Mouse (Mus musculus) G1E (cell line): ENCODE results near the gene Fbxo44. TPM values are rescaled to one million over a fixed set of nuclear protein-coding genes. Genes with fewer than 3 reads are reported as not detected.

Experiments used
- ATAC-seq: 2 replicates; pipeline ENCODE4 v1.8.0; 2016; ENCODE audit warnings: mild to moderate bottlenecking; ENCODE audit not compliant: insufficient number of reproducible peaks, poor library complexity, low FRiP score, severe bottlenecking; ENCODE audit errors: extremely low read depth
- DNase-seq: peaks from one replicate; pipeline ENCODE4 v3.0.0; 2012; ENCODE audit warnings: low spot score
- H3K27me3 ChIP-seq: 2 replicates; pipeline ENCODE4 v1.6.1; 2012; ENCODE audit warnings: mild to moderate bottlenecking, low read length, inconsistent platforms; ENCODE audit not compliant: insufficient read depth
- H3K36me3 ChIP-seq: replicated peaks from 2 replicates; pipeline ENCODE3; 2012; ENCODE audit warnings: mild to moderate bottlenecking, inconsistent platforms
- H3K4me1 ChIP-seq: 2 replicates; pipeline ENCODE4 v1.6.1; 2012; ENCODE audit warnings: low read depth, low read length, inconsistent platforms, mixed read lengths; ENCODE audit not compliant: insufficient read depth
- H3K4me3 ChIP-seq: 2 replicates; pipeline ENCODE4 v1.5.1; 2012; ENCODE audit warnings: low read depth, mild to moderate bottlenecking, inconsistent platforms, low read length, moderate library complexity, mixed read lengths
- H3K9me3 ChIP-seq: replicated peaks from 2 replicates; pipeline ENCODE4 v1.6.1; 2012; ENCODE audit warnings: inconsistent platforms
- CTCF ChIP-seq: IDR thresholded peaks from 2 replicates; pipeline ENCODE4 v1.5.1; 2012; ENCODE audit warnings: low read depth, low read length, inconsistent platforms, mixed read lengths
- GATA1 ChIP-seq: IDR thresholded peaks from 2 replicates; pipeline ENCODE4 v1.6.1; 2012; ENCODE audit warnings: borderline replicate concordance, low read length, inconsistent platforms, mixed read lengths
- GATA2 ChIP-seq: IDR thresholded peaks from 2 replicates; pipeline ENCODE4 v1.6.1; 2012; ENCODE audit warnings: low read depth, low read length, inconsistent platforms, borderline replicate concordance
- POLR2AphosphoS5 ChIP-seq: IDR thresholded peaks from 2 replicates; pipeline ENCODE4 v1.6.1; 2012; ENCODE audit warnings: low read depth, low read length, inconsistent platforms; ENCODE audit not compliant: insufficient replicate concordance
- TAL1 ChIP-seq: conservative IDR thresholded peaks from 2 replicates; pipeline ENCODE4 v1.6.1; 2012; ENCODE audit warnings: low read depth, low read length, inconsistent platforms, mixed read lengths
- polyA plus RNA-seq: library from polyadenylated mRNA; stranded (reverse); fragments of >175 nt; gene quantifications from 2 replicates; pipeline ENCODE4 v1.2.3, GENCODE M21; 2012
- total RNA-seq, 2 experiments: library from RNA; stranded (forward) in 1 of 2; stranded (reverse) in 1 of 2; fragments of 200-1000 nt in 1 of 2; fragments of >200 nt in 1 of 2; fragmentation: Nextera tagmentation in 1 of 2; gene quantifications; 2 replicates each; pipeline ENCODE4 v1.2.3; 2014 to 2017

Gene Fbxo44
- total and polyA plus RNA-seq, 3 experiments: 3.0 to 10.1 (median 5.0) TPM

GRCm38 (mm10) chr4:148174495-148174862 is 14.2 kb upstream of the Fbxo44 start:
- TF ChIP-seq GATA1 (no peak), GATA2 (no peak), TAL1 (no peak), CTCF (no peak), POLR2AphosphoS5 (no peak)
- no peak for ATAC-seq
- DNase-seq: no peak

GRCm38 (mm10) chr4:148173811-148174494 is 13.7 kb upstream of the Fbxo44 start:
- DNase-seq (no peak), ATAC-seq (no peak)
- no peak for TF ChIP-seq GATA1
- no peak for TF ChIP-seq GATA2
- no peak for TF ChIP-seq POLR2AphosphoS5
- TF ChIP-seq CTCF: no peak
- TF ChIP-seq TAL1: no peak
- Histone ChIP-seq H3K36me3 (no peaks in the 10 kb centered on the region), H3K9me3 (no peaks in the 10 kb centered on the region), H3K4me3 (no peak overlapping the region), H3K4me1 (no peaks in the 10 kb centered on the region), H3K27me3 (peaks cover 31% of the 10 kb centered on the region)

More at GRCm38 (mm10) chr4:148174495-148174862, 14.2 kb upstream of the Fbxo44 start:
- Histone ChIP-seq H3K4me1 (no peaks in the 10 kb centered on the region), H3K36me3 (no peaks in the 10 kb centered on the region), H3K4me3 (no peak overlapping the region), H3K9me3 (no peaks in the 10 kb centered on the region), H3K27me3 (peaks cover 28% of the 10 kb centered on the region)

DNA sequence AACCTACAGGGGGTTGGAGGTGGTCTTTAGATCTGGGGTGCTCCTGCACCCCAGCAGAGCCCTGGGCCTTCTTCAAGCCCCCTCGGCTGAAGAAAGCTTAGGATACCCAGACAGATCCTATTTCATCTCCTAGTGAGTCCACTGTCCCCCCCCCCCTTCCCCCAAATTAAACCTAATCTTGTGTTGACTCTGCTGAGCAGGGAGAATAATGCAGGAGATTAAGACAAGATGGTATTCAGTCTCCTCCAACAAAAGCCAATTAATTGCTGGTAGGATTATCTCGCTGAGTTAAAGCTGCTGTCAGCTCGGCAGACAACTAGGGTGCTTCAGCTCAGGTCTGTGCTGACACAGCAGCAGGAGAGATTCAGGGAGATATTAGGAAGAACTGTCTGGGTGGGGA is 11.0 kb upstream of the Fbxo44 start:
- Histone ChIP-seq H3K27me3 (peaks cover 31% of the 10 kb centered on the region), H3K9me3 (no peaks in the 10 kb centered on the region), H3K4me3 (no peak overlapping the region), H3K4me1 (no peaks in the 10 kb centered on the region), H3K36me3 (no peaks in the 10 kb centered on the region)
- DNase-seq (no peak), ATAC-seq (no peak)
- TF ChIP-seq TAL1 (no peak), GATA2 (no peak), GATA1 (no peak), POLR2AphosphoS5 (no peak), CTCF (no peak)

DNA sequence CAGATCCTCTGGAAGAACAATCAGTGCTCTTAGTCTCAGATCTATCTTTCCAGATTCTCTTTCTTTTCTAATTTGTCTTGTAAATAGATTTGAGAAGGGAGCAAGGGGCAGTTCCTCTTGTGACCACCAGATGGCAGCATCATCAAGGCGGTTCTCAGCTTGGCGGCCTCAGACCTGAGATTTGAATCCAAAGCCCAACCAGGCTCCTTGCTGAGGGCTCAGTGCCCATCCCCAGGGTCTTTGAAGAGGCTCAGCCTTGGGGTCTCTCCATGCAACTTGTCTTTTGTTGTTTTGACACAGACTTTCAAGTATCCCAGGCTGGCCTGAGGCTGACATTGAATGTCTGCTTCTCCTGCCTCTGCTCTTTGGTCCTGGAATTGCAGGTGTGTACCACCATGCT is 10.6 kb upstream of the Fbxo44 start:
- Histone ChIP-seq H3K4me3 (no peak overlapping the region), H3K9me3 (no peaks in the 10 kb centered on the region), H3K4me1 (no peaks in the 10 kb centered on the region), H3K36me3 (no peaks in the 10 kb centered on the region), H3K27me3 (peaks cover 35% of the 10 kb centered on the region)
- DNase-seq (peak; percentile 40), ATAC-seq (no peak)
- TF ChIP-seq TAL1 (no peak), CTCF (peak; percentile 97)

DNA sequence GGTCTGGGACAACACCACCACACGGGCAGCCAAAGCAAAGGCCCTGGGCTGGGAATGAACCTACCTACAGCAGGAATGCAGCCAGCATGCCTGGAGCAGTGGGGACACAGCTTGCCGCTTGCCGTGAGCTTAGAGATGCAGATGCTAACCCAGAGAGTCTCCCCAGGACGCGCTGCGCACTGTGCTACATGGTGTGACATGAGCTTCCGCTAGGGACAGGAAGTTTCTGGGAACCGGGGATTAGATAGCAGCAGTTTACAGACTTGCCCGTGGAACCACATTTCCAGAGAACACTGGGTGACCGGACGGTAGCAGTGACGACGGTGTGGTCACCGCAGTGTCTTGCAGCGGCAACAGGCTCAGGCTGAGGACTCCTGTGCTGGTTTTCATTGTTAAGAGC is 9.3 kb upstream of the Fbxo44 start:
- ATAC-seq (no peak), DNase-seq (no peak)
- TF ChIP-seq TAL1: no peak
- no peak for TF ChIP-seq GATA2
- no peak for TF ChIP-seq CTCF
- TF ChIP-seq POLR2AphosphoS5: no peak
- no peak for TF ChIP-seq GATA1
- Histone ChIP-seq H3K9me3 (no peaks in the 10 kb centered on the region), H3K4me3 (no peak overlapping the region), H3K27me3 (peaks cover 43% of the 10 kb centered on the region), H3K4me1 (peaks cover 5% of the 10 kb centered on the region; the same call in 1 of the 2 replicates), H3K36me3 (no peaks in the 10 kb centered on the region)

GRCm38 (mm10) chr4:148168287-148168686 is 8.0 kb upstream of the Fbxo44 start:
- H3K4me3 ChIP-seq: no peak overlapping the region
- H3K27me3 ChIP-seq: peaks cover 48% of the 10 kb centered on the region
- TF ChIP-seq POLR2AphosphoS5 (no peak), GATA1 (no peak), GATA2 (no peak), CTCF (peak; percentile 47; the same call in 1 of the 2 replicates), TAL1 (no peak)
- no peaks in the 10 kb centered on the region for H3K9me3 ChIP-seq
- DNase-seq (peak; percentile 66), ATAC-seq (peak; percentile 62; the same call in 1 of the 2 replicates)
- H3K36me3 ChIP-seq: no peaks in the 10 kb centered on the region
- H3K4me1 ChIP-seq: peaks cover 17% of the 10 kb centered on the region

- Histone ChIP-seq H3K4me3 (no peak overlapping the region), H3K36me3 (no peaks in the 10 kb centered on the region), H3K4me1 (peaks cover 17% of the 10 kb centered on the region), H3K27me3 (peaks cover 53% of the 10 kb centered on the region), H3K9me3 (no peaks in the 10 kb centered on the region)
- DNase-seq (peak; percentile 36), ATAC-seq (no peak)
- TF ChIP-seq GATA2 (no peak), TAL1 (no peak)
Observed at GRCm38 (mm10) chr4:148166986-148167385, 6.7 kb upstream of the Fbxo44 start.
